Mouse (Mus musculus) ES-E14 (cell line): ENCODE measurements around the gene Gm34653. TPM values are rescaled to one million over a fixed set of nuclear protein-coding genes. Genes with fewer than 3 reads are reported as not detected.
"Not testable (repeated sequence)": the region's sequence is repeated elsewhere in the genome, so short reads cannot be mapped to it uniquely, and the experiment has no call there.

Source experiments
- DNase-seq: peaks from one replicate; pipeline ENCODE4 v3.0.0-alpha.2; 2013; ENCODE audit warnings: low read depth, low spot score
- H3K27ac ChIP-seq: 2 replicates; pipeline ENCODE4 v1.5.1; 2012; ENCODE audit warnings: low read depth, mild to moderate bottlenecking, low read length, moderate library complexity, mixed read lengths; ENCODE audit not compliant: poor library complexity, insufficient read depth, severe bottlenecking
- H3K36me3 ChIP-seq: 2 replicates; pipeline ENCODE4 v1.6.1; 2012; ENCODE audit warnings: mild to moderate bottlenecking, low read length, moderate library complexity, mixed read lengths; ENCODE audit not compliant: control insufficient read depth, poor library complexity, insufficient read depth, severe bottlenecking
- H3K4me1 ChIP-seq, 2 experiments: fragments of 150-350 bp in 1 of 2; sonication (generic) in 1 of 2; 2 replicates each; pipeline ENCODE4 v1.6.1; 2012; ENCODE audit warnings: low read length in 2 of 2, mild to moderate bottlenecking in 1 of 2, mixed read lengths in 1 of 2; ENCODE audit not compliant: control insufficient read depth in 2 of 2, insufficient read depth in 2 of 2, poor library complexity in 1 of 2
- H3K4me3 ChIP-seq, 2 experiments: fragments of 150-350 bp in 1 of 2; sonication (generic) in 1 of 2; 2 replicates each; pipeline ENCODE4 v1.5.1; 2012; ENCODE audit warnings: low read length in 2 of 2, low read depth in 1 of 2, mild to moderate bottlenecking in 1 of 2, mixed read lengths in 1 of 2; ENCODE audit not compliant: insufficient read depth in 1 of 2, poor library complexity in 1 of 2, severe bottlenecking in 1 of 2
- H3K9ac ChIP-seq: 2 replicates; pipeline ENCODE4 v1.6.1; 2012; ENCODE audit warnings: low read depth, mild to moderate bottlenecking, low read length, mixed read lengths; ENCODE audit not compliant: poor library complexity, insufficient read depth, severe bottlenecking
- H3K9me3 ChIP-seq: fragments of 150-350 bp; sonication (generic); 2 replicates; pipeline ENCODE4 v1.6.1; 2012; ENCODE audit warnings: low read depth, mild to moderate bottlenecking, low read length; ENCODE audit not compliant: control insufficient read depth, insufficient read depth
- CHD2 ChIP-seq: IDR thresholded peaks from 2 replicates; pipeline ENCODE4 v1.6.1; 2014; ENCODE audit warnings: mild to moderate bottlenecking, low read depth, low read length, inconsistent platforms
- HCFC1 ChIP-seq: IDR thresholded peaks from 2 replicates; pipeline ENCODE4 v1.6.1; 2012; ENCODE audit warnings: low read length, inconsistent platforms, borderline replicate concordance; ENCODE audit not compliant: insufficient read depth
- MAFK ChIP-seq: IDR thresholded peaks from 2 replicates; pipeline ENCODE4 v1.6.1; 2014; ENCODE audit warnings: mild to moderate bottlenecking, low read depth, low read length, inconsistent platforms; ENCODE audit not compliant: insufficient read depth
- ZC3H11A ChIP-seq: IDR thresholded peaks from 2 replicates; pipeline ENCODE4 v1.6.1; 2012; ENCODE audit warnings: low read depth, mild to moderate bottlenecking, inconsistent platforms, low read length, borderline replicate concordance
- ZNF384 ChIP-seq: IDR thresholded peaks from 2 replicates; pipeline ENCODE4 v1.6.1; 2012; ENCODE audit warnings: low read depth, low read length, inconsistent platforms
- in situ Hi-C, 2 experiments: fragments of 600-800 bp; cut with MboI; formaldehyde crosslinking; loops; one replicate each; pipeline ENCODE4 v1.15.1; 2025; ENCODE audit warnings: low sequenced_read_pairs in 2 of 2, inconsistent platforms in 1 of 2; ENCODE audit not compliant: unreplicated experiment in 2 of 2
- total RNA-seq: library from RNA; depleted of rRNA; stranded (reverse); fragments of 300-350 nt; gene quantifications from 2 replicates; pipeline ENCODE4 v1.2.3, GENCODE M21; 2012

Gene Gm34653
- total RNA-seq, 1 experiment = 0.62 TPM

DNA sequence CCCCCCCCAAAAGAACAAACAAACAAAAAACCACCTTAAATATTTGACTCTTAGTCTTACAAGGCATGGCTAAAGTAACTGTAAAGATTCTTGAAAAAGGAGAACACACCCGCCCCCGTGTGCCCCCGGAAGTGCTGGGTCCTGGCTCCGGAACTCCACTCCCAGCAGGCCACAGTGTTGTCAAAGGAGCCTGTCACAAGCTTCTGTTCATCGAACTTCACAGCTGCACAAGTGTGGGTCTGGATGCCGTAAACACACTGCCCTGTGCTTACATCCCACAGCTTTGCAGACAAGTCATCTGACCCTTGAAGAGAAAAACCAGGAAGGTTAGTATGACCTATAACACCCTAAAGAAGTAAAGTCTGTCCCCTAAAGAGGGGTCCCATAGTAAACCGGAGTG lies 20.1 kb upstream of the Gm34653 start:
- Histone ChIP-seq H3K4me3 (no peak overlapping the region), H3K27ac (no peak overlapping the region; the same call in 1 of the 2 replicates), H3K36me3 (peaks cover 7% of the 10 kb centered on the region), H3K9me3 (no peaks in the 10 kb centered on the region), H3K9ac (no peak overlapping the region), H3K4me1 (peaks cover 4% of the 10 kb centered on the region in 2 experiments; a peak in 1 of 4 replicates)
- in situ Hi-C loops = no loop called here
- TF ChIP-seq HCFC1 (no peak), MAFK (no peak), ZNF384 (no peak)
- no peak for DNase-seq

DNA sequence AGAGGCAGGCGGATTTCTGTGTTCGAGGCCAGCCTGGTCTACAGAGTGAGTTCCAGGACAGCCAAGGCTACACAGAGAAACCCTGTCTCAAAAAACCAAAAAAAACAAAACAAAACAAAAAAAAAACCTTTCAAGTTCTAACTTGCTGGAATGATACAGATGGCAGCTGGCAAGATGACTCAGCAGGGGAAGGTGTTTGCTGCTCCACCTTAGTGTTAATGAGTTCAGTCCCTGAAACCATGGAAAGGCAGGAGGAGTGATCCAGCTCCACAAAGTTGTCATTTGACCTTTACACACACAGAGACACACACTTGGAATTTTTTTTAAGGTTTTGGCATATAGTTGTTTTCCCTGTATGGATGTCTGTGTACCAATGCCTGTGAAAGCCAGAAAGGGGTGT lies 16.9 kb upstream of the Gm34653 start:
- H3K4me1 ChIP-seq, H3K9me3 ChIP-seq, DNase-seq, H3K9ac ChIP-seq, H3K36me3 ChIP-seq, H3K27ac ChIP-seq, in situ Hi-C loops, H3K4me3 ChIP-seq: not testable (repeated sequence)
- TF ChIP-seq MAFK = peak; percentile 64

DNA sequence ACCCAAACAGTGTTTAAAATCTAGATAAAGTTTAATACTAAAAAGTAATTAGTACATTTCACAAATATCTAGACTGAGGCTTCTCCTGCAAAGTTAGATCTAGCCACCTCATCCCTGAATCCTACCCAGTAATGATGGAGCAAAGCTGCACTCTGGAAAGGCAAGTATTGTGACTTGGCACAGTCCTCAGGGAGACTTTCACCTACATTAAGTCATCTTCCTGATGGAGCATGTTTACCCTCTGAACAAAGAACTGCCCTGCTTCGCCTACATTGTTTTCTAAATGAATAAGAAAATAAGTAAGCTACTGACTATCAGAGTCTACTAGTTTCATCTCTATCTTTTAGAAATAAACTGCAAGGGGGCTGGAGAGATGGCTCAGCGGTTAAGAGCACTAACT lies 14.3 kb upstream of the Gm34653 start:
- Histone ChIP-seq H3K9me3 (no peaks in the 10 kb centered on the region), H3K36me3 (peaks cover 7% of the 10 kb centered on the region), H3K27ac (no peak overlapping the region), H3K4me1 (peaks cover 4 to 8% of the 10 kb centered on the region in 2 experiments; a peak in 2 of 4 replicates), H3K4me3 (no peak overlapping the region), H3K9ac (no peak overlapping the region)
- TF ChIP-seq HCFC1 (no peak), ZC3H11A (no peak), CHD2 (no peak), ZNF384 (no peak), MAFK (no peak)
- no peak for DNase-seq
- in situ Hi-C loops = no loop called here

DNA sequence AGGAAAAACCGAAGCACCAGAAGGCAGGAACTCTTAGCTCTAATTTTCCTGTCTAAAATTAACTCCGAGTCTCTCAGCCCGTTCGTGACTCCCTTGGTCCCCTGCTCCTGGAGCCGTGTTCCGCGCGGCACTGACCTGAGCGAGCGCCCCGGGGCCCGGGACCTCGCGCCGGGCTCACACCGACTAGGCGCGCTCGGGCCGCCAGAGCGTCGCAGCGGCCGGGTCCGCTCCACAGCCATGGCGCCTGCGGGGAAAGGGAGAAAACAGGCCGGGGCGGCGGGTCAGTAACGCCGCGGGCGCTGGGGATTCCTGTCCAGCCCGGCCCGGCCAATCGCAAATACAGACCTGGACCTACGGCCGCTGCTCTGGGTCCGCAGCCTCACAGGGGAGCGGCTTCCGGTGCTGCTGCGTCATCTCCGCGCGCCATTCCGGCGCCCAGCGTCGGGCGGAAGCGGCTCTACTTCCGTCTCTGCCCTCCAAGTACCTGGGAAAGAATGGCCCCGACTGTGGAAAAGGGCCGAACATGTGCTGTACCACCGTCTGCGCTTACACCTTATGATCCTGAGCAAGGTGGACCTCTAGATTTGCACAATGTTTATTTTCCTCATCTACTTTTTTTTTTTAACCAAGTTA lies 6.9 kb upstream of the Gm34653 start, which contains the start of gene Fbxw2:
TSS of gene Fbxw2 (minus strand) at position 485 of the 633 bp plus-strand sequence.
- H3K36me3 ChIP-seq = peaks cover 2% of the 10 kb centered on the region
- H3K9me3 ChIP-seq = no peaks in the 10 kb centered on the region
- peak within 1 kb of the TSS; percentile 79 to 82 for H3K4me3 ChIP-seq
- in situ Hi-C loops = loop anchor here in 1 of 2 experiments (25.0 kb wide), 1 partner anchor 286 kb away; the partner anchor contains the start of genes AI182371 and Cntrl
- no peak for TF ChIP-seq ZNF384
- TF ChIP-seq HCFC1 = peak; percentile 88
- no peak for TF ChIP-seq CHD2
- TF ChIP-seq ZC3H11A = no peak
- no peak for TF ChIP-seq MAFK
- H3K27ac ChIP-seq = peak within 1 kb of the TSS; percentile 35
- peak; percentile 67 for DNase-seq
- H3K4me1 ChIP-seq = peaks cover 5% of the 10 kb centered on the region in 2 experiments; a peak in 1 of 4 replicates
- peak within 1 kb of the TSS; percentile 89 for H3K9ac ChIP-seq
